26 mouse cellular contexts compared by ENCODE assay signal in the genomic region with DNA sequence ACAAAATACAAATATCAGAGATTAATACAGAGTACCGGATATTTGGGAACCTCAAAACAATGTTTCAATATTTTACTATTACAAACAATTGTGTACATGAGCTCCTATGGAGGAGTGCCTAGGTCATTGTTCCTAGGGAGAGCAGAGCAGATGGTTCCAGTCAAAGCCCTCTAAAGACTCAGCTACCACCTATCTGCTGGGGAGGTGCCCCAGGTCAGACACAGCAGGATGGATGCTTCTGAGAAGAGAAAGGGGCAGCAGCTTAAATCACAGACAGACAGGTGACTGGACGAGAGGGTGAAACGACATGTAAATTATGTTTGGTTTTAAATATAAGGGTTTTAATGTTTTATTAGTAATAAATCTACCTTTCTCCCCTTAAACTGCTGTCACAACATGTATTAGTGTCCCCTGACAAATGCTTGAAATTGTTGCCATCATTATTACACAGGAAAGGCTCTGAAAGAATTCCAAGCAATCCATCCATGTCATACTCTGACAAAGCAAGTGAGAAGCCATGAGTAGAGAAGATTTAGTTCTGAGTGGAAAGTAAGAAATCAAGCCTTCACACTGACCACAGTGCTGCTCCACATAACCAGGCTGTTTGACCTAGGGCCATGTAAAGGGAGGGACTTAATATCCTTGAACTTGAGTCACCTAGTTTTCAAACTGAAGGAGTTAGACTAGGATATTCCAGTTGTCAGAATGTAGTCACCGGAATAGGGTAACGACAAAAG.
DNase-seq lines count a peak whose midpoint lies in the region; ATAC-seq and TF ChIP-seq lines count a peak whose summit lies in the region.
"Had no signal": no experiment of that assay in that cellular context is flagged by ENCODE, and none has a peak within 500 bp of the region (broad histone marks: within the 10 kb centered on the region; RNA-seq: fewer than 3 reads in every experiment).

No protein-coding gene starts in this region.

- no peaks in the 10 kb centered on the region for H3K9me3 ChIP-seq in kidney, embryonic 14.5 days (ENCODE audit: control insufficient read depth, low read length)
- no peaks in the 10 kb centered on the region for H3K9me3 ChIP-seq in kidney, postnatal 0 days (replicated peaks; ENCODE audit: low read length)
- no peaks in the 10 kb centered on the region for H3K9me3 ChIP-seq in midbrain, embryonic 10.5 days (replicated peaks)
- H3K9me3 ChIP-seq: forebrain, embryonic 10.5 days; forebrain, embryonic 13.5 days; heart, embryonic 10.5 days; heart, embryonic 13.5 days had no signal

- H3K4me3 ChIP-seq in kidney, embryonic 14.5 days (ENCODE audit: low read length), result no peak overlapping the region
- no peak overlapping the region for H3K4me3 ChIP-seq in kidney, postnatal 0 days (replicated peaks; ENCODE audit: low read depth, low read length)
- no peak overlapping the region for H3K4me3 ChIP-seq in midbrain, embryonic 10.5 days
- H3K4me3 ChIP-seq: forebrain, embryonic 10.5 days; forebrain, embryonic 13.5 days; heart, adult 2 months; heart, embryonic 10.5 days; heart, embryonic 13.5 days had no signal

- no peak overlapping the region for H3K9ac ChIP-seq in kidney, embryonic 14.5 days (ENCODE audit: low read depth, low read length)
- H3K9ac ChIP-seq in kidney, postnatal 0 days (ENCODE audit: low read depth, low read length), result no peak overlapping the region
- H3K9ac ChIP-seq: forebrain, embryonic 13.5 days; heart, embryonic 13.5 days; hindbrain, embryonic 14.5 days had no signal

- no peak overlapping the region for H3K4me2 ChIP-seq in kidney, embryonic 14.5 days (replicated peaks; ENCODE audit: low read depth, low read length)
- H3K4me2 ChIP-seq in kidney, postnatal 0 days (ENCODE audit: low read length), result no peak overlapping the region
- H3K4me2 ChIP-seq: forebrain, embryonic 13.5 days; heart, embryonic 13.5 days; hindbrain, embryonic 14.5 days had no signal

- peak; percentile 91 for ATAC-seq in kidney, embryonic 14.5 days (ENCODE audit: low FRiP score, low TSS enrichment)
- no peak; the same call in 1 of the 2 replicates for ATAC-seq in kidney, postnatal 0 days (replicated peaks; ENCODE audit: low FRiP score, low read depth)
- ATAC-seq: activated CD4-positive, CD25-positive, alpha-beta regulatory T cell, adult 4 months; forebrain, embryonic 13.5 days; forebrain, embryonic 16.5 days had no signal

- 30% methylated on average over 5 of the region's 5 CpGs for WGBS in kidney, embryonic 14.5 days
- WGBS in kidney, postnatal 0 days, result 38% methylated on average over 5 of the region's 5 CpGs
- 77% methylated on average over 5 of the region's 5 CpGs for WGBS in midbrain, embryonic 10.5 days

- H3K4me1 ChIP-seq in kidney, embryonic 14.5 days (ENCODE audit: control insufficient read depth, insufficient read depth, low read length), result 0 out of 2 replicates have a peak, but pooled peaks cover 3% of the 10 kb centered on the region
- no peaks in the 10 kb centered on the region for H3K4me1 ChIP-seq in kidney, postnatal 0 days (replicated peaks; ENCODE audit: insufficient read depth, low read length)
- no peaks in the 10 kb centered on the region for H3K4me1 ChIP-seq in midbrain, embryonic 10.5 days
- H3K4me1 ChIP-seq: forebrain, embryonic 13.5 days; heart, embryonic 10.5 days; heart, embryonic 13.5 days had no signal

- H3K27ac ChIP-seq in kidney, embryonic 14.5 days (ENCODE audit: low read depth, low read length), result no peak overlapping the region
- H3K27ac ChIP-seq in kidney, postnatal 0 days, result no peak overlapping the region
- no peak overlapping the region for H3K27ac ChIP-seq in midbrain, embryonic 10.5 days (replicated peaks)
- H3K27ac ChIP-seq: forebrain, embryonic 10.5 days; forebrain, embryonic 13.5 days; heart, adult 2 months; heart, embryonic 10.5 days; heart, embryonic 13.5 days; hindbrain, embryonic 14.5 days had no signal

- no peaks in the 10 kb centered on the region for H3K27me3 ChIP-seq in kidney, embryonic 14.5 days (ENCODE audit: control insufficient read depth, insufficient read depth, low read length)
- H3K27me3 ChIP-seq in kidney, postnatal 0 days (ENCODE audit: insufficient read depth, low read length), result no peaks in the 10 kb centered on the region
- H3K27me3 ChIP-seq in midbrain, embryonic 10.5 days (ENCODE audit: low read depth, poor library complexity, severe bottlenecking), result no peaks in the 10 kb centered on the region
- H3K27me3 ChIP-seq: forebrain, embryonic 13.5 days; heart, embryonic 13.5 days had no signal

- H3K36me3 ChIP-seq in kidney, embryonic 14.5 days (ENCODE audit: control insufficient read depth, insufficient read depth, low read length), result no peaks in the 10 kb centered on the region
- no peaks in the 10 kb centered on the region for H3K36me3 ChIP-seq in kidney, postnatal 0 days (ENCODE audit: insufficient read depth, low read length)
- H3K36me3 ChIP-seq in midbrain, embryonic 10.5 days, result no peaks in the 10 kb centered on the region
- H3K36me3 ChIP-seq: forebrain, embryonic 10.5 days; heart, embryonic 10.5 days; heart, embryonic 13.5 days had no signal

- no peak for DNase-seq in kidney, postnatal 4 days
- DNase-seq in kidney, postnatal 0 days (ENCODE audit: low spot score), result peak; percentile 71
- no peak for DNase-seq in kidney, postnatal 25 days
- DNase-seq in embryo, embryonic 10 days (ENCODE audit: low spot score), result peak; percentile 47
- peak; percentile 19 for DNase-seq in embryo, embryonic 9.5 days (ENCODE audit: extremely low spot score)
- no peak for DNase-seq in spleen, postnatal 36 days (ENCODE audit: low spot score in 2 of 2)
- DNase-seq in midbrain, embryonic 10.5 days (ENCODE audit: low spot score), result no peak
- DNase-seq: adrenal gland, adult 8-10 months; adrenal gland, postnatal 25 days; cerebellum, adult 11-12 months; cerebellum, adult 8-10 months; cerebellum, postnatal 10 days; cerebellum, postnatal 36 days; gastrocnemius, postnatal 10 days; gastrocnemius, postnatal 36 days; heart, adult 2 months; heart, postnatal 14 days; heart, postnatal 4 days had no signal

- TF ChIP-seq CTCF in kidney, postnatal 0 days (IDR thresholded peaks at IDR 0.05; ENCODE audit: low read depth), result no peak

Comparison
In these comparisons a context has a peak if more than half of its experiments do, and no peak if none do; other contexts are left out.
1. DNase-seq: peak in kidney, postnatal 0 days (single experiment), embryo, embryonic 10 days (single experiment) and embryo, embryonic 9.5 days (single experiment); none in kidney, postnatal 4 days (0 of 2), kidney, postnatal 25 days (0 of 2), spleen, postnatal 36 days (0 of 2) and midbrain, embryonic 10.5 days (single experiment).